Mouse (Mus musculus) stomach, postnatal 0 days (tissue): ENCODE data around the gene Oprm1.

Experiments used
- CTCF ChIP-seq: IDR thresholded peaks from 2 replicates; pipeline ENCODE4 v1.5.1; 2016; ENCODE audit warnings: antibody characterized with exemption, low read depth, mild to moderate bottlenecking, moderate library complexity
- EP300 ChIP-seq: optimal IDR thresholded peaks from 2 replicates; pipeline ENCODE3; 2016; ENCODE audit warnings: antibody characterized with exemption

DNA sequence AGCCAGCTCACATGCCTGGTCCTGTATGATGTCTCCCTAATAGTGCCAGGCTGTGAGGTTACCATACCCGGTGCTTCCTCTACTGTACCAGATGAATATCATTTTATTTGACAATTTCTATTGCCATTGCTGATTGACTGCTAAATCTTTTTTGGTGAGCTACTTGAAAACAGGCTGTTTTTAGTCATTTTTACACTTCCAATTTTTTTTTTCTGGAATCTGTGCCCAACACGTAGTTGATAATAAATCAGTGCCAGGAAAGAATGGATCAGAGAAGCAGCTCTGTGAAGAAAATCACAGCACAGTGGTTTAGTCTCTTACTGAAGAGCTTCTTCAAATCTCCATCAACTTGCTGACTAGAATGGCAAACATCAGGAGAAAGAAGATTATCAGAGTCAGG, 168.4 kb downstream of the Oprm1 start:
- TF ChIP-seq EP300 = no peak
- TF ChIP-seq CTCF = no peak
